Mouse (Mus musculus): ENCODE data around the gene Gm49391. TPM values are rescaled to one million over a fixed set of nuclear protein-coding genes. Genes with fewer than 3 reads are reported as not detected.

Gm49391 gene
- polyA plus RNA-seq, 1 experiment from 2014 or later = 1.2 TPM

DNA sequence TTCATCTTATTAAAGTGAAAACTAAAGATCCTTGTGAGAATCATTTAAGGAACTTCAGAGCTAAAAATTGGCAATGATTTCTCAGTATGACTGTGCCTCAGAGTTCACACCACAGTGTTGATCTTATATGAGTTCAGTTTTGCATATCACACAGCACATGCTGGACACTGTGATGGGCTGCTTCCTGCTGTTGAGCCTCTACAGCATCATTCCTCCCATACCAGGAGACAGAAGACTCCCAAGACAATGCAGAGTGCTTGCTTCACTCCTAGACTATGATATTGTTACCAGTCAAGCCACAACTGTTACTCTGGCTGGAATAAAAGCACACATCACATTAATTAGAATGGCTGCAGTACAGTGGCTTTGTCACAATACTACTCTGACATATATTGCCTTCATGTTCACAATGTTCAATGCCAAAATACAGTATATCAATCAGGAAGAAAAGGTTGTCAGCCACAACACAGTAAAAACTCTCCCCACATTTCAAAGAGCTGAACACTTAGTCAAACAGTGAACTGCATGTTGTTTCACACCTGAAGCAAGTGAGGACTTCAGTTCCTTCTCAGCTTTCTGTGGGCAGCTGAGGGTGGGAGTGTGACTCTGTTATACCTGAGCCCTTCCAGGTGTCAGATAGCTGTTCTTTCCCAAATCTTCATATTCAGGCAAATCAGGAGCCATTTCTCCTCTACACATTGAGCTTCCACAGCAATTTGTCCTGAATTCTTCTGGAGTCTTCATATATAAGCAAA is 40.8 kb downstream of the Gm49391 start:
- Histone ChIP-seq H3K4me3 (replicated peaks; ENCODE audit: low read length) (no peak overlapping the region), H3K36me3 (ENCODE audit: control insufficient read depth, insufficient read depth) (no peaks in the 10 kb centered on the region), H3K27me3 (replicated peaks; ENCODE audit: control insufficient read depth, insufficient read depth, low read length) (no peaks in the 10 kb centered on the region), H3K9me3 (ENCODE audit: control insufficient read depth, low read length) (0 out of 2 replicates have a peak, but pooled peaks cover 2% of the 10 kb centered on the region), H3K27ac (ENCODE audit: low read length) (no peak overlapping the region), H3K4me2 (ENCODE audit: low read length) (no peak overlapping the region), H3K9ac (replicated peaks; ENCODE audit: low read depth, low read length) (no peak overlapping the region), H3K4me1 (replicated peaks; ENCODE audit: control insufficient read depth, insufficient read depth, low read length) (no peaks in the 10 kb centered on the region)
- ATAC-seq = no peak

DNA sequence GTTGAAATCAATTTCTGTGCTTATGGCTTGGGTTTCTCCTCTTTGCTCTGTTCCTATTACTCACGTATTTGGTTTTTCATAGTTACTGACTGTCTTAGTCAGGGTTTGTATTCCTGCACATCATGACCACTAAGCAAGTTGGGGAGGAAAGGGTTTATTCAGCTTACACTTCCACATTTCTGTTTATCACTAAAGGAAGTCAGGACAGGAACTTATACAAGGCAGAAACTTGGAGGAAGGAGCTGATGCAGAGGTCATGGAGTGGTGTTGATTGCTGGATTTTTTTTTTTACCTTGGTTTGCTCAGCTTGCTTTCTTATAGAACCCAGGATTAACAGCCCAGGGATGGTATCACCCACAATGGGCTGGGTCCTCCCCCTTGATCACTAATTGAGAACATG is 44.1 kb downstream of the Gm49391 start:
- H3K27me3 ChIP-seq (replicated peaks; ENCODE audit: control insufficient read depth, insufficient read depth, low read length) = no peaks in the 10 kb centered on the region
- no peak overlapping the region for H3K27ac ChIP-seq (ENCODE audit: low read length)
- 0 out of 2 replicates have a peak, but pooled peaks cover 2% of the 10 kb centered on the region for H3K9me3 ChIP-seq (ENCODE audit: control insufficient read depth, low read length)
- H3K36me3 ChIP-seq (ENCODE audit: control insufficient read depth, insufficient read depth) = no peaks in the 10 kb centered on the region
- no peak overlapping the region for H3K4me2 ChIP-seq (ENCODE audit: low read length)
- H3K4me1 ChIP-seq (replicated peaks; ENCODE audit: control insufficient read depth, insufficient read depth, low read length) = no peaks in the 10 kb centered on the region
- no peak for ATAC-seq
- whole genome bisulfite sequencing = 94% methylated on average over 1 of the region's 1 CpGs
- no peak overlapping the region for H3K9ac ChIP-seq (replicated peaks; ENCODE audit: low read depth, low read length)
- no peak overlapping the region for H3K4me3 ChIP-seq (replicated peaks; ENCODE audit: low read length)

DNA sequence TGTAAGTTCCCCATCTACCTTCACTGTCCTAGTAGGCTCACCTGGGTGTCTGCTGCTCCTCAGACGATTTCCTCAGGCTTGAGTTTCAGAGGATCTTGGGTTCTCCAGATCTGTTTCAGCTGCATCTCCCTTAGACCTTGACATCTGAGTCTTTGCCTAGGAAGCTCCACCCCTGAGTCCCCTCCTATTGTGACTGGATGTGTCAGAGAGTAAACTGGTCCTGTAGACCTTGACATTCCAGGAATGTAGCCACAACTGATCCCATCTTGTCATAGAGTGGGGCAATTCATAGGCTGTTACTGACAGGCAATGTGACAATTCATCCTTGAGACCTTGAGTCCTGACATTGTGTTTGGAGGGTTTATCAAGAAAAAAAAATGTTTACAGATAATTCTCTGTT is 72.1 kb downstream of the Gm49391 start, which contains the start of gene 4930486L24Rik:
Gene 4930486L24Rik, minus strand, starts transcription at position 195 of the 400 bp plus-strand sequence.
- no peak within 1 kb of the TSS for H3K4me2 ChIP-seq (ENCODE audit: low read length)
- H3K36me3 ChIP-seq (ENCODE audit: control insufficient read depth, insufficient read depth) = no peaks in the 10 kb centered on the region
- H3K9ac ChIP-seq (replicated peaks; ENCODE audit: low read depth, low read length) = no peak within 1 kb of the TSS
- no peak for ATAC-seq
- no peak within 1 kb of the TSS for H3K27ac ChIP-seq (ENCODE audit: low read length)
- no peaks in the 10 kb centered on the region for H3K27me3 ChIP-seq (replicated peaks; ENCODE audit: control insufficient read depth, insufficient read depth, low read length)
- WGBS = 82% methylated on average over 1 of the region's 1 CpGs
- no peaks in the 10 kb centered on the region for H3K4me1 ChIP-seq (replicated peaks; ENCODE audit: control insufficient read depth, insufficient read depth, low read length)
- H3K9me3 ChIP-seq (ENCODE audit: control insufficient read depth, low read length) = no peaks in the 10 kb centered on the region; the same call in 1 of the 2 replicates
- H3K4me3 ChIP-seq (replicated peaks; ENCODE audit: low read length) = no peak within 1 kb of the TSS

DNA sequence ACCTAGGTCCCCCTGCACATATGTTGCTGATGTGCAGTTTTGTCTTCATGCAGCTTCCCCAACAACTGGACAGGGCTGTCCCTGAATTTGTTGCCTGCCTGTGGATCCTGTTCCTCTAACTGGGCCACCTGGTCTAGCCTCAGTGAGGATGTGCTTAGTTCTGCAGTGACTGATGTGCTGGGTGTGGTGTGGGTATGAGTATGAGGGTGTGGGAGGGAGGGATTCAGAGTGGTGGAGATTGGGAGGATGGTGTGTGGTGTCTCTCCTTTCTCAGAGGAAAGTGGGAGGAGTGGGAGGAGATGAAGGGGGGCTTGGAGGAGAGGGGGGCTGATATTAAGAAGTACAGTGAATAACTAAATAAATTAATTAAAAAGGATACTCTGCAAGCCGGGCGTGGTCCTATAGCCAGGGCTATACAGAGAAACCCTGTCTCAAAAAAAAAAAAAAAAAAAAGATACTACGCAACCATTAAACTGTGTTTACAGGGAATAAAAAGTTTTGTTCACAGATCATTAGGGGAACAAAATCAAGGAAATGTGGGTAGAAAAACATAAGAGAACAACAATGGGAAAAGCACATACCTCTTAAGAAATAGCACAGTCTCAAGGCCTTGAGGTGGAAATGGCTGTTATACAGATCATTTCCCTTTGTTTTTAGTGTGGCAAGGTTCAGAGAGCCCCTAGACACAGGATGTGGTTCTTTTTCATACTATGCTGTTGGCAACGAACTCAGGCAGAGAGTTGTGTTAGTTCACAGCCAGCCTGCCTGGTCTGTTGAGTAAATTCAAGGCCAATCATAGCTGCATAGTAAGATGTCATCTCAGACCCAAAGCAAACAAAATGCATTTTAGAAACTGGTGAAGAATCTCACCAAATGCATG is 87.9 kb downstream of the Gm49391 start:
- Histone ChIP-seq H3K4me3 (replicated peaks; ENCODE audit: low read length) (no peak overlapping the region), H3K4me2 (ENCODE audit: low read length) (no peak overlapping the region), H3K9ac (replicated peaks; ENCODE audit: low read depth, low read length) (no peak overlapping the region), H3K27ac (ENCODE audit: low read length) (no peak overlapping the region), H3K4me1 (replicated peaks; ENCODE audit: control insufficient read depth, insufficient read depth, low read length) (no peaks in the 10 kb centered on the region), H3K9me3 (ENCODE audit: control insufficient read depth, low read length) (no peaks in the 10 kb centered on the region), H3K27me3 (replicated peaks; ENCODE audit: control insufficient read depth, insufficient read depth, low read length) (no peaks in the 10 kb centered on the region), H3K36me3 (ENCODE audit: control insufficient read depth, insufficient read depth) (no peaks in the 10 kb centered on the region)
- ATAC-seq = no peak
- WGBS = 84% methylated on average over 4 of the region's 4 CpGs

Other genes with a start within 250 kb of the Gm49391 start
- gene BC051665, start 150.2 kb downstream of the Gm49391 start, polyA plus RNA-seq (2015; fragmentation: Nextera tagmentation; extraction: Ambion mirVana) = not detected in 2 replicates
- gene Ctsll3, start 133.7 kb downstream of the Gm49391 start, polyA plus RNA-seq (2015; fragmentation: Nextera tagmentation; extraction: Ambion mirVana) = not detected in 2 replicates
- not detected in 2 replicates for gene 4930486L24Rik, start 72.1 kb downstream of the Gm49391 start, polyA plus RNA-seq (2015; fragmentation: Nextera tagmentation; extraction: Ambion mirVana)
- not detected in 2 replicates for gene Gm49392, start 39.7 kb downstream of the Gm49391 start, polyA plus RNA-seq (2015; fragmentation: Nextera tagmentation; extraction: Ambion mirVana)
- gene Ctla2b, start 39.1 kb downstream of the Gm49391 start, polyA plus RNA-seq (2015; fragmentation: Nextera tagmentation; extraction: Ambion mirVana) = 0.30 and 2.4 TPM in 2 replicates
- gene Tpbpb, start 31.7 kb downstream of the Gm49391 start, polyA plus RNA-seq (2015; fragmentation: Nextera tagmentation; extraction: Ambion mirVana) = not detected in 2 replicates
- gene Gm49393, start 981 bp downstream of the Gm49391 start, polyA plus RNA-seq (2015; fragmentation: Nextera tagmentation; extraction: Ambion mirVana) = not detected in 2 replicates
- gene Ctla2a, start 54 bp upstream of the Gm49391 start, polyA plus RNA-seq (2015; fragmentation: Nextera tagmentation; extraction: Ambion mirVana) = 13.6 and 15.7 TPM in 2 replicates
- gene Tpbpa, start 5.4 kb upstream of the Gm49391 start, polyA plus RNA-seq (2015; fragmentation: Nextera tagmentation; extraction: Ambion mirVana) = not detected in 2 replicates
- not detected in 2 replicates for gene Ctsj, start 69.4 kb upstream of the Gm49391 start, polyA plus RNA-seq (2015; fragmentation: Nextera tagmentation; extraction: Ambion mirVana)
- gene Ctsq, start 104.1 kb upstream of the Gm49391 start, polyA plus RNA-seq (2015; fragmentation: Nextera tagmentation; extraction: Ambion mirVana) = not detected in 2 replicates
- gene Ctsr, start 227.7 kb upstream of the Gm49391 start, polyA plus RNA-seq (2015; fragmentation: Nextera tagmentation; extraction: Ambion mirVana) = not detected in 2 replicates

Measured in forebrain, embryonic 16.5 days (tissue).